Mouse (Mus musculus) heart, postnatal 10 days (tissue): Measurements from ENCODE around the gene Cdca8. TPM values are rescaled to one million over a fixed set of nuclear protein-coding genes. Genes with fewer than 3 reads are reported as not detected.
"Not testable (repeated sequence)": the region's sequence is repeated elsewhere in the genome, so short reads cannot be mapped to it uniquely, and the experiment has no call there.

ENCODE experiments used
- DNase-seq, 2 experiments: peaks; one replicate each; pipeline ENCODE4 v3.0.0; 2021
- intact Hi-C: fragments of 180-260 bp; cut with DNase I; formaldehyde crosslinking; loops from one replicate; pipeline ENCODE4 v1.15.1; 2025
- total RNA-seq, 2 experiments: library from RNA; stranded (reverse); gene quantifications; 2 replicates each; pipeline ENCODE4 v1.2.3; 2021

Cdca8 gene
- total RNA-seq: 10 to 100 TPM; 15.4 to 16.6 TPM

- not testable (repeated sequence) for DNase-seq
- intact Hi-C loops: loop anchor here (5.0 kb wide), 1 partner anchor 197 kb away; the partner anchor contains the start of gene Inpp5b
Observed at GRCm38 (mm10) chr4:124939211-124939610, at the start of gene Cdca8. Gene Cdca8, minus strand, starts transcription at chr4:124939311.

GRCm38 (mm10) chr4:124988382-124988781 is 49.3 kb upstream of the Cdca8 start:
- intact Hi-C loops: no loop called here
- no peak for DNase-seq

GRCm38 (mm10) chr4:124987711-124988097 is 48.6 kb upstream of the Cdca8 start:
- no peak for DNase-seq
- intact Hi-C loops: no loop called here

- DNase-seq: no peak
- intact Hi-C loops: no loop called here
Observed at GRCm38 (mm10) chr4:124986739-124987710, 47.9 kb upstream of the Cdca8 start.

GRCm38 (mm10) chr4:124985671-124986602 is 46.8 kb upstream of the Cdca8 start, which contains the start of gene Rspo1:
Gene Rspo1, plus strand, starts transcription at chr4:124986430.
- DNase-seq: no peak
- intact Hi-C loops: no loop called here

- intact Hi-C loops: no loop called here
- DNase-seq: peak in 1 of 2 experiments; percentile 10
Observed at GRCm38 (mm10) chr4:124984871-124985670, 46.0 kb upstream of the Cdca8 start.

- intact Hi-C loops: no loop called here
- DNase-seq: no peak
Observed at GRCm38 (mm10) chr4:124983893-124984526, 44.9 kb upstream of the Cdca8 start.

GRCm38 (mm10) chr4:124978201-124978600 is 39.1 kb upstream of the Cdca8 start:
- intact Hi-C loops: no loop called here
- no peak for DNase-seq

GRCm38 (mm10) chr4:124973296-124973695 is 34.2 kb upstream of the Cdca8 start:
- intact Hi-C loops: no loop called here
- DNase-seq: no peak

- intact Hi-C loops: no loop called here
- no peak for DNase-seq
Observed at GRCm38 (mm10) chr4:124972316-124972715, 33.2 kb upstream of the Cdca8 start.

- DNase-seq: no peak
- intact Hi-C loops: no loop called here
Observed at GRCm38 (mm10) chr4:124971094-124971493, 32.0 kb upstream of the Cdca8 start.

GRCm38 (mm10) chr4:124970677-124971076 is 31.6 kb upstream of the Cdca8 start:
- DNase-seq: no peak
- intact Hi-C loops: no loop called here

GRCm38 (mm10) chr4:124970194-124970593 is 31.1 kb upstream of the Cdca8 start:
- intact Hi-C loops: no loop called here
- no peak for DNase-seq

GRCm38 (mm10) chr4:124969219-124969848 is 30.2 kb upstream of the Cdca8 start:
- DNase-seq: no peak
- intact Hi-C loops: no loop called here

- intact Hi-C loops: no loop called here
- no peak for DNase-seq
Observed at GRCm38 (mm10) chr4:124968711-124969110, 29.6 kb upstream of the Cdca8 start.

- no peak for DNase-seq
Observed at GRCm38 (mm10) chr4:124964912-124965599, 25.9 kb upstream of the Cdca8 start.

GRCm38 (mm10) chr4:124962576-124962975 is 23.5 kb upstream of the Cdca8 start:
- intact Hi-C loops: no loop called here
- DNase-seq: no peak

More at GRCm38 (mm10) chr4:124964912-124965599, 25.9 kb upstream of the Cdca8 start:
- intact Hi-C loops: no loop called here

- intact Hi-C loops: no loop called here
- DNase-seq: no peak
Observed at GRCm38 (mm10) chr4:124960940-124961339, 21.8 kb upstream of the Cdca8 start.

- DNase-seq: peak; percentile 25 to 36
- intact Hi-C loops: no loop called here
Observed at GRCm38 (mm10) chr4:124959062-124959461, 20.0 kb upstream of the Cdca8 start.
